Mouse (Mus musculus): ENCODE measurements around the gene Fam166b. TPM values are rescaled to one million over a fixed set of nuclear protein-coding genes. Genes with fewer than 3 reads are reported as not detected.

The Fam166b gene
- total RNA-seq, 2 experiments from 2014 or later: 1.0 to 1.3 TPM

DNA sequence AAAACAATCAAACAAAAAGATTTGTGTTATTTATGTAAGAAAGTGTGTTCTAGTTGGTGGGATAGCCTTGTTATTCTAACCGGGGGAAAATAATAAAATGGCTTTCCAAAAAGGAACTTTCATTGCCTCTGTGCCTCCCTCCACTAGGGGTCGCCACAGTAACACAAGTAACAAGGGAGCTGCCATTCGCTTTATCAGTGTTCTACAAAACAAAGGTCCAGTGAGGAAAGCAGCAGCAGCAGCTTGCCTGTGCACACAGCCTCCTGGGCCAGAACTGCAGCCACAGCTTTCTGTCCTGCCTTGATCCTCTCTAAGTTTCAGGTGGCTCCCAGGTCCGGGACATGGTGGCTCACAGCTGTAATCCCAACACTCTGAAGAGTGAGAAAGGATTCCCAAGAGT, 2.8 kb upstream of the Fam166b start:
- DNase-seq: peak; percentile 87
- intact Hi-C loops (cut with DNase I): no loop called here

DNA sequence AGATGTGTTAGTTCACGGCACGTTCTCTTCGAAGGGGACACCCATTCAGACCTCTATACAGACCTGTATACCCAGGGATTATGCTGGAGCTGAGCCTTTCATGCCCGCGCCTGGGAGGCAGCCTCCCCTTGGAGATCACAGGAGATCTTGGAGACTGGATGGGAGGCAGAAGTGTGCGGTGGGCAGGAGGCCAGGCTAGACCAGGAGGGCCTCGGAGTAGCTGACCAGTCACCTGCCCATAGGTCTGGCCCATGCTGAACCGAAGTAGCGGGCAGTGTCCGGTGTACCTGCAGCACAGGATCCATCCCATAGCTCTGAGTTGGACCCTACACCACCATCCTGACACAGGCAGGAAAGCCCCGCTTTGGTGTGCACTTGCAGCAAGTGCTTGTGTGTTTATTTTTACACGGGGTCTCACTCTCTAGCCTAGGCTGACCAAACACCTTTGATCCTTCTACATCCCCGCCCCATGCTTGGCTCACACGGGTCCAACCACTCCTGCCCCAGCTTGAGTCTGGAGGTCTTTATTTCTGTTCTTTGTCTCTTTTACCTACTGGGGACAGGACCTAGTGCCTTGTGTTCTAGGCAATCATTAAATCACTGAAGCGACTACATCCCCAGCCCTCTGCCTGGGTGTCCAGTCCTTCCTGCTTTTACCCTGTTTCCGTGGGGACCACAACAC, 613 bp downstream of the Fam166b start:
- DNase-seq: no peak
- intact Hi-C loops (cut with DNase I): no loop called here

DNA sequence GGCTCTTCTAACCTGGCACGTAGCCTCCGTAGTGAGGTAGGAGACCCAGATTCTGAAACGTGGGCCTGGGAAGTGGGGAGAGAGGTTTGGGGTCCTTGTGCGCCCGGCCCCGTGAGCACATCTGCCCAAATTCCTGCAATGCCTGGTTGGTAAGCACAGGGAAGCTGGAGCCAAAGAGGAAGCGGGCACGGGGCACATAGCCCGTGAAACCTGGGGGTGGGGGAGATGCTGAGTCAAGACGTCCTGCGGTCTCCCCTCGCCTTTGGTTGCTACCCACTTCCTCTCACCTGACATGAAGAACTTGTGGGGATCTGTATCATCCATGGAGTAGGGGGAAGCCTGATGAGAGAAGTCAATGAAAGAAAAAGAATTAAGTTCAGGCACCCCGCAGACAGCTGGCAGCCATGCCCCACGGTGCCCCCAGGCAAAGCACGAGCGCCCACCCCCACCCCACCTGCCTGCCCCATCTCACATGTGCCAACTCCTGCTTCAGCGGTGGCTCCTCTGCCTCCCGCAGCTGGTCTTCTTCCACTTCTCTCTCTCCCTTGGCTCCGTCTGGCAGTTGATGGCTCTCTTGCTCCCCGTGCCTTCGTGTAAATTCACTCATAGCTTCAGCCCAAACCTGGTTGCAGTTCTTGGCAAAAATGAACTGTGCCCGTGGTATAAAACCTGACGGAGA, 1.3 kb downstream of the Fam166b start:
- intact Hi-C loops (cut with DNase I): no loop called here
- no peak for DNase-seq

DNA sequence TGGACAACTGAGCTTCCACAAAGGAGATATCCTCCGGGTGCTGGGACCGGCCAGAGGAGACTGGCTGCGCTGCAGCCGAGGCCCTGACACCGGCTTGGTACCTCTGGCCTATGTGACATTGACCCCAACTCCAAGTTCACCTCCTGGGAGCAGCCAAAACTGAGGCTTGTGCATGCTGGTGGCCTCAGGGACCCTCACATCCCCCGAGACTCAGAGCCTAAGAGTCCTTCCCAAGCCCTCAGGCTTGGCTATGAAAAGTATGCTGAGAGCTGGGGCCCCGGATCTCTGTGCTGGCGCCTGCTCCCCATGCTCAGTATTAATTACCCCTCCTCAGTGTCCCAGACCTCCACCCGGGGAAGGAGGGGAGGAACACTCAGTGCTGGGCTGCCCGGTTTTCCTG, 2.4 kb downstream of the Fam166b start:
- intact Hi-C loops (cut with DNase I): no loop called here
- DNase-seq: no peak

DNA sequence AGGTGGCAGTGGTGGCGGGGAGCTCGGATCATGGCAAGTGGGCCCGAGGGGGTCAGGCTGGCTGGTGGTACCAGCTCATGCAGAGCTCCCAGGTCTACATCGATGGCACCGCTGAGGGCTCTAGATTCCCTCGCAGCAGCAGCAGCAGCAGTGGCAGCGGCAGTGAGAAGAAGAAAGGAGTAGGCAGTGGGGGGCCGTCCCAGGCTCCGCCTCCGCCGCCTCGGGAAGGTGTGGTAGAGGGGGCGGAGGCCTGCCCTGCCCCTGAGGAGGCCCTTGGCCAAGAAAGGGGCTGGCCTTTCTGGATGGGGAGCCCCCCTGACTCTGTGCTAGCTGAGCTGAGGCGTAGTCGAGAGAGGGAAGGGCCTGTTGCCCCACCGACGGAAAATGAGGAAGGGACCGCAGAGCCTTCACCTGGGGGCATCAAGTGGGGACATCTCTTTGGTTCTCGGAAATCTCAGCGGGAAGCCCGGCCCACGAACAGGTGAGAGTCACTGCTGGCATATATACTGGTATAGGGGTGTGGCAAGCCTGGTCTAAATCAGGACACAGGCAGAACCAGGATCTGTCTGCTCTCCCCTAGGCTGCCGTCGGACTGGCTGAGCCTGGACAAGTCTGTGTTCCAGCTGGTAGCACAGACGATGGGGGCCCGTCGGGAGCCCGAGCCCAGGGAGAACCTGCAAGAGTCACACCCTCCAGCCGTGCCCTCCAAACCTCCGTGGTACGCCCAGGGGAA, 3.1 kb downstream of the Fam166b start:
- intact Hi-C loops (cut with DNase I): no loop called here
- no peak for DNase-seq

DNA sequence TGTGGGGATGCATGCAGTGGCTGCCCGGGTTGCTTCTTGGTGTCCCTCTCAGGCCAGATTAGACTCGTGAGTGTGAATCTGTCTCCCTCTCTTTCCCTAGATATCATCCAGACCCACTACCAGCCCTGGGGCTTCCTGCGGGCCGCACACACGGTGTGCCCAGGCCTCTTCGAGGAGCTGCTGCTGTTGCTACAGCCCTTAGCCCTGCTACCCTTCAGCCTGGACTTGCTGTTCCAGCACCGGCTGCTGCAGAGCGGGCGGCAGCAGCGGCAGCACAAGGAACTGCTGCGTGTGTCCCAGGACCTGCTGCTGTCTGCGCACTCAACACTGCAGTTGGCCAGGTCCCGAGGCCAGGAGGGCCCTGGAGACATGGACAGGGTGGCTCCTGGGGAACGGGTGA, 3.7 kb downstream of the Fam166b start:
- no peak for DNase-seq
- intact Hi-C loops (cut with DNase I): no loop called here

DNA sequence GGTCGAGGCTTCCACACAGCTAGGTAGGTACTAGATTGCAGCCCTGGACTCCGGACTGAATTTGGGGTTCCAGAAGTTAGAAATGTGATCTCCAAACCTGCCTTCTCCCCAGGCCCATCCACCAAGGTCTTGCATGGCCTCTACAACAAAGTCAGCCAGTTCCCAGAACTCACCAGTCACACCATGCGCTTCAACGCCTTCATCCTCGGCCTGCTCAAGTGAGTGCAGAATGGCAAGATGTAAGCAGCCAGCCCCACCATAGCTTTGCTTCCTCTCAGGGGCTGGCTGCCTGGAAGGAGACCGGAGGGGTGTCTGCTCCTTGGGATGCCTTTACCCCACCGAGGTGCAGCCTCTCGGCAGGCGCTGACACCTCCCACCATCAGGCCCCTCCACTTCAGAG, 4.9 kb downstream of the Fam166b start:
- intact Hi-C loops (cut with DNase I): loop anchor here (5.0 kb wide), 1 partner anchor 157 kb away; the partner anchor contains the start of gene Atp8b5
- DNase-seq: no peak

DNA sequence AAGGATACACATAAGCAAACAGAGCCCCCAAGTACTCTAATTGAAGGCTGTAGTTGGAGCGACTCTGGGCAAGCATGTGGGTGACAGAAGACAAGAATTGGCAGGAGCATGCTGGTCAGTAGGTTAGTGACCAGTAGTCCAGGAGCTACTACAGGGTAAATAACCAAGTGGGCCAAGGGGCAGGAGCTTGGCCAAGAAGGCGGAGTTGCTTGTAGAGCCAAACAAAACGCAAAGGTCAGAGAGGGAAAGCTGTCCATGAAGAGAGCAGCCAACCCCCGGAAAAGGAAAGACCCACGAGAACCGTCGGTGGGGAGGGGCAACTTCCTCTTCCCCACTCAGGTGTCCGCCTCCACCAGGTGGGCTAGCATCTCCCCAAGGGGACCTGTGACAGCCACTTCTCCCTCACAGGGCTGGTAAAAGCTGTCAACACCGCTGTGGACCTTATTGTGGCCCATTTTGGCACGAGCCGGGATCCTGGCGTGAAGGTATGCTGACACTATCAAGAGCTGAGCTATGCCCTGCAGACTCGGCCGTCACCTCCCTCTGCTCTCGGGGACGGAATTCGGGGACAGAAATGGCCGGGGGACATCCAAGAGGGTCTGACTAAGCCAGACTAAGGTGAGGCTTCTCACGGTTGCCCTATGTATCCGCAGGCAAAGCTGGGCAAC, 5.5 kb downstream of the Fam166b start:
- intact Hi-C loops (cut with DNase I): loop anchor here (5.0 kb wide), 1 partner anchor 156 kb away; the partner anchor contains the start of gene Atp8b5
- DNase-seq: no peak

DNA sequence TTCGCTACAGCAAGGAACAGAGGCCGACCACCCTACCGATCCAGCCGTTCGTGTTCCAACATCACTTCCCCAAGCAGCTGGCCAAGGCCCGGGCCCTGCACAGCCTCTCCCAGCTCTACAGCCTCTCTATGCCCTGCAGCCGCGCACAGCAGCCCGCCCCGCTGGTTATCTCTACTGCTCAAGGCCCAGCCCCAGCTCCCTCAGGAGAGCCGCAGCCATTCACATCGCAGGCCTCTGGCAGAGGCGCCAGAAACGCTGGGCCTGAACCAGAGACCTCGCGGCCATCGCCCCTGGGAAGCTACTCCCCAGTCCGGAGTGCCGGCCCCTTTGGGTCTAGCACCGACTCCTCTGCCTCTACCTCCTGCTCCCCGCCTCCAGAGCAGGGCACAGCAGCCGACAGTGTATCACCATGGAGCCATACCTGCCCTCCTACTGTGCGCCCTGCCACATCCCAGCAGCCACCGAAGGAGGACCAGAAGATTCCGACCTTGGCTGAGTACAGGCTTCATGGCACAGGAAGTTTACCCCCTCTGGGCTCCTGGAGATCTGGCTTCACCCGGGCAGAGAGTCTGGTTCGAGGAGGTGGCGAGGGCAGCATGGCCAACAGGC, 7.2 kb downstream of the Fam166b start:
- no peak for DNase-seq
- intact Hi-C loops (cut with DNase I): loop anchor here (5.0 kb wide), 1 partner anchor 154 kb away; the partner anchor contains the start of gene Atp8b5

DNA sequence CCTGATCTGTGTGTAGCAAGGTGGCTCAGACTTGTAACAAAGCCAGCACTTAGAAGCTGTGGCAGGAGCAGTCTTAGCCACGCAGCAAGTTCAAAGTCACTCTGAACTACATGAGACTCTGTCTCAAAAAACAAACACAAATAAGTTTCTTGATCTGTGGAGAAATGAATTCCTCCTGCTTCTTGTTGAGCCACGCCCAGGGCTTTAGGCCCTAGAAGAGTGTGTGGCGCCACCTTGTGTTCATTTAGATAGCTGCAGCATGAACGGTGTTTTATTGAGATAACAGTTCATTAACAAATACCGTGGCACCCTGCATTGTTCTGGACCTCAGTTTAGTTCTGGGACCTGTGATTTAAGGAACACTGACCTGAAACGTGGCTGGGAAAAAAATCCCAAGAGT, 8.6 kb downstream of the Fam166b start:
- DNase-seq: peak; percentile 72

DNA sequence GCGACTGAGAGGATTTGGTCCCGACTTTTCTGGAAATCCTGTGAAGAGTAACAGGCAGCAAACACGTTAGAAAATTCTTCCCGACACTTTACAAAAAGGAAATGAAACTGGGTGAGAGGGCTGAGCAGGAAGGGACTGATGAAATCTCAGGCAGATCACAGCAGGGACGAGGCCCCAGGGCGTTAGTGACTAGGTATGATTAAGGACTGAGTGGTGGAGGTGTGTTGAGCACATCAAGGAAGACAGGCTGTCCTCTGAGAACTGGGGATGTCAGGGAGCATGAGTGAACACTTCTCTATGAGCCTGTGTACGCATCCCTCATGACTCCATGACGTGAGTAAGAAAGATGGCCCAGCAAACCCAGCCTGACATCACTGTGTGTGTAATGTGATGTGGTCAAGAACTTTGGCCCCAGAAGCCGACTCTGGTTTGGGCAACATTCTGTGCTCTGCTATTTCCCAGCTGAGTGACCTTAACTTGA, 9.1 kb downstream of the Fam166b start:
- DNase-seq: no peak
- intact Hi-C loops (cut with DNase I): loop anchor here (5.0 kb wide), 1 partner anchor 153 kb away; the partner anchor contains the start of gene Atp8b5

More for the DNA sequence above, 8.6 kb downstream of the Fam166b start:
- intact Hi-C loops (cut with DNase I): loop anchor here (5.0 kb wide), 1 partner anchor 153 kb away; the partner anchor contains the start of gene Atp8b5

DNA sequence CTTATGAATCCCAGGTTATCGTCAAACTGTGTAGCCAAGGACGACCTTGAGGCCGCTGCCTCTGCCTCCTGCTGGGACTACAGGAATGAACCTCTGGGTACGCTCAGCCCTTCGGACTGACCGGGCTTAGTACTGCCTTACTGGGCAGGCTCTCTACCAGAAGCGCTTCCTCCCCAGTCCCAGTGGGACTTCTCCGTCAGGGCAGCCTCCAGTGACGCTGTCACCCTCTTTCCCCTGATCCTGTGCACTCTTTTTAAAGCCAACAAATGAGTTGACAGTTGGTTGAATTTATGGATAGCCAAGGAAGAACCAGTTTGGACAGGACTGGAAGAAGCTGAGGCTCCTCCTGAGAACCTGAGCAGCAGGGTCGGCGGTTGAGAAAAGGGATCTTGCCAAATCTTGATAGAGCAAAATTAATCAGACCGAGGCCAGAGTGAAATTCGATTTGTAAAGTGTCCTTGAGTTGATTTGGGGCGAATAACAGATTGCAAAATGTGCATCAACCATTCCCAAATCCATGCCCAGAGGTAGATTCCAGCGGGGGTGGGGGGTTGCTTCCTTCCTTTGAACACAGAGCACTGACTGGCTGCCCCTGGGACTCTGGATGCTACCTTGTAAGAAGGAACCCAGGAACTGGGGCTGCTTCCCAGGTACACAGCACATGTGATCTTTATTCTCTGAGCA, 9.8 kb downstream of the Fam166b start:
- intact Hi-C loops (cut with DNase I): no loop called here
- DNase-seq: no peak

DNA sequence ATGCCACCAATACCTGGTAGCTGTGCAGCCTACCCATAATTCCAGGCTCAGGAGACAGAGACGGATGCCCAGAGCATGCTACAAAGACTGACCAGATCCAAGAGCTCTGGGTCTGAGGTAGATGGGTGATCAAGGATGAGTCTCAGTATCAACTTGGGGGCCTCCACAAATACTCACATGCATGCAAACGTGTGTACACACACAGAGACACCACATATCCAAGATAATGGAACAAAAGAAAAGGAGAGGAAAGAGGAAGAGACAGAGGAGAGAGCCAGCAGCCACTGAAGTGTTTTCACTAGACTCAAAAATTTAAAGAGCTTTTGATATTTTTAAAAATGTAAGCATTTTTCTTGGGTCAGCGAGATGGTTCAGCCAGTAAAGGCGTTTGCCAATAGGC, 10.5 kb downstream of the Fam166b start:
- intact Hi-C loops (cut with DNase I): no loop called here
- no peak for DNase-seq

DNA sequence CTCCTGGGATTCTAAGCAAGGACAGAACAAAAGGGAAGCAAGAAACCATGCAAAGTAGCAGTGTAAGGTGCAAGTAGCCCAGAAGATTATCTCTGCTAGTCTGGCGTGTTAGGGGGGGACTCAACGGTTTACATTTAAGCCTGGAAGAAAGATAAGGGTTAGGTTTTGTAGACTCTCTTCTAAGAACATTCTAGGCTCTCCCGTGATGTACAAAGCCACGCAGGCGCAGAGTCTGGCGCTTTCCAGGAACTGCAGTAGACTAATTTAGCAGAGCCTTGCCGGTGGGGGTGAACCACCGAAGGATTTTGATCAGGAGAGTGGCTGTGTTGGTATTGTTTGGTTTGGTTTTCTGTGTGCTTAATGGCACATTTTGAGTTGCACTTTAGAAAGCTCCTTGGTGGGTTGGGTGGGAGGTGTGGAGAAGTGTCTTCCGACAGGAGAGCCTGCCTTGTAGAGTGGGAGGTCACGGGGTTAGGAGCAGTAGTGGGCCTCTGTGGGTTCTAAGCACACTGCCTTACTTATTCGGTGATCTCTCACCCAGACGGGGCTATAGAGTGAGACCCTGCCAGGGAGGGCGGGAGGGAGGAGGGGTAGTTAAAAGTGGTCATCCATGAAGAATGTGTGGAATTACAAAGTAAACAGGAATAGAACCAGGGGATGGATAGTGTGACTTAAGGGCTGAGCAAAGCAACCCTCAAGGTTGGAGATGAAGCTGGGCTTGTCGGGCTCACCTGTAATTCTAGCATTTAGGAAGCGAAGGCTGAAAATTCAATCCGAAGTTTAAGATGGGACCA, 11.5 kb downstream of the Fam166b start:
- intact Hi-C loops (cut with DNase I): no loop called here
- DNase-seq: no peak

DNA sequence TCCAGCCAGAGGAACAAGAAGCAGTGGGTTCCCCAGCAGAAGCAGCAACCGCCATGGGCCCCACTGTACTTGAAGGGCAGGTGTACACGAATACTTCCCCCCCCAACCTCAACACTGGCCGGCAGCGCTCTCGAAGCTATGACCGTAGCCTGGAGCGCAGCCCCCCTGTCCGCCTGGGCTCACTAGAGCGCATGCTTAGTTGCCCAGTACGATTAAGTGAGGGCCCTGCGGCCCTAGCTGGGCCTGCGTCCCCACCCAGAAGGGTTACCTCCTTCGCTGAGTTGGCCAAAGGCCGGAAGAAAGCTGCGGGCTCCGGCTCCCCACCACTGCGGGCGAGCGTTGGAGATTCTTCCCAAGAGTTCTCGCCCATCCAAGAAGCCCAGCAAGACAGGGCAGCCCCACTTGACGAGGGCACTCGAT, 12.9 kb downstream of the Fam166b start:
- intact Hi-C loops (cut with DNase I): no loop called here
- DNase-seq: no peak

DNA sequence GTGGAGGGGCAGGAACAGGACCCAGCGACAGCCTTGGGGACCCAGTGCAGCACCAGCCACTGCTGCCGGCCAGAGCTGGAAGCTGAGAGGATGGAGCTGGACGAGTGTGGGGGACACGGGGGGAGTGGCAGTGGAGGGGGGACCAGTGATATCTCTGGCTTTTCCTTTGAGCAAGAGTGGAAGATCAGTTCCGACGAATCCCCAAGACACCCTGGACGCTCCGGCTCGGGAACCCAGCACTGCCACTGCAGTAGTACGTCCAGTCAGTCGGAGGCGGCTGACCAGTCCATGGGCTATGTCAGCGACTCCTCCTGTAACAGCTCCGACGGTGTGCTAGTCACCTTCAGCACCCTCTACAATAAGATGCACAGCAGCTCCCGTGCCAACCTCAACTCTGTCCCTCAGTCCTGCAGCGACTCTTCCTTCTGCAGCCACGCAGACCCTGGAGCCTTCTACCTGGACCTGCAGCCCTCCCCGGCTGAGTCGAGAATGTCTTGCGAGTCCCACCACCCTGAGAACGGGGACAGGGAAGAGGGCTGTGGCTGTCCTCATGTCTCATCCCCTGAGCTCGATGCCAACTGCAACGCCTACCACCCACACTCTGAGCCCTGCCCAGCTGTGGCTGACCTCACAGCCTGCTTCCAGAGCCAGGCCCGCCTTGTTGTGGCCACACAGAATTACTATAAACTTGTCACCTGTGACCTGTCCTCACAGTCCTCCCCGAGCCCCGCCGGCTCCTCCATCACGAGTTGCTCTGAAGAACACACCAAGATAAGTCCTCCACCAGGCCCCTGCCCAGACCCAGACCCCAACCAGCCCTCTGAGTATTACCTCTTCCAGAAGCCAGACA, 13.5 kb downstream of the Fam166b start:
- intact Hi-C loops (cut with DNase I): no loop called here
- no peak for DNase-seq

DNA sequence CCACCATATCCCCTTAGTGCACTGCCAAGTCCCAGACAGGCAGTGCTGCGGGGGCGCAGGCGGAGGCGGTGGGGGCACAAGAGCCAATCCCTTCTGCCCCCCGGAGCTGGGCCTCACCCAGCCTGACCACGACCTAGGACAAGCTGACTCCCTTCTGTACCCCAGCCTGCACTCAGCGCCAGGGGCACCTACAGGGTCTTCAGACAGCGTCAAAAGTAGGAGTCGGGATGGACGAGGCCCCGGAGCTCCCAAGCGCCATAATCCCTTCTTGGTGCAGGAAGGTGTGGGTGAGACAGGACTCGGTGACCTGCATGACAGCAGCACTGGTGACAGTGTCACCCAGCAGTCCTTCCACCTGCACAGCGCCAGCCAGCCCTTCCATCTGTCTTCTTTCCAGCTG, 14.2 kb downstream of the Fam166b start:
- no peak for DNase-seq
- intact Hi-C loops (cut with DNase I): no loop called here
